Mouse (Mus musculus) yolk sac, embryonic 10.5 days (tissue): ENCODE results near the gene Nup210.
A peak's percentile ranks its signal among the peaks of the same experiment; 100 is the strongest.

Experiments
- DNase-seq: peaks from one replicate; pipeline ENCODE4 v3.0.0-alpha.2; 2017; ENCODE audit warnings: low spot score

The Nup210 gene

DNA sequence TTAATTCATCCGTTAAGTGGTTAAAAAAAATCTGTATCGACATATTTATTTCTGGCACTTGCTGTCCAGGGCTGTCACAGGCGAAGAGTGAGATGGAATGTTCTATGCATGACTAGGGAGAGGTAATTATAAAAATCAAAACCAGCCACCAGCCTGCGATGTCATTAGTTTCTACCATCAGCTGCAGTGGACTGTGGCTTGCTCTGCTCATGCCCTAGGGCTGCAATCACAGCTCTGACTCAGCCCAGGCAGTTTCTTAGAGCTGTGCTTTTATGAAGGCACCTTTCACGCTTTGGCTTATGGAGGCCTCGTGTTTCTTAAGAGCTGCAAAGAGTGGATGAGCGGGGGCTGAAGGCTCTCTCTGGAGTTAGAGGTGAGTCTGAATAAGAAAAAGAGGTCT lies 95.8 kb downstream of the Nup210 start:
- DNase-seq: no peak

GRCm38 (mm10) chr6:91016600-91017230 lies 99.9 kb downstream of the Nup210 start:
- DNase-seq: no peak

GRCm38 (mm10) chr6:91014198-91014958 lies 102.3 kb downstream of the Nup210 start:
- peak; percentile 45 for DNase-seq

DNA sequence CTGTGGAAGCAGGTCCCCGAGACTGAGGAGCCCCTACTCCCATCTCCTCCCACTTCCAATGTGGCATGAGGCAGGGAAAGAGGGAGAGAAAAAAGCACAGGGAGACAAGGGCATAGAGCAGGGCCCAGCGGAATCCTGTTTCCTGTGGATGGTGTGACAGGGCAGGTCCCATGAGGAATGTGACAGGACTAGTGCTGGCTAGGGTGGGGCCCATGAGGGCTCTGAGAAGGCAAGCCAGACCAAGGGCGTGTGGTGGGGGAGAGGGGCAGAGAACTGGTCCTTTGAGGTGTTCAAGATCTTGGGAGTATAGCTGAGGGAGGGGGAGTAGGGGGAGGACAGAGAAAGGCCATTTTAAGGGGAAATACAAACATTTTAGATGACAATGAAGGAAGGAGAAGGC lies 104.2 kb downstream of the Nup210 start:
- DNase-seq: no peak

DNA sequence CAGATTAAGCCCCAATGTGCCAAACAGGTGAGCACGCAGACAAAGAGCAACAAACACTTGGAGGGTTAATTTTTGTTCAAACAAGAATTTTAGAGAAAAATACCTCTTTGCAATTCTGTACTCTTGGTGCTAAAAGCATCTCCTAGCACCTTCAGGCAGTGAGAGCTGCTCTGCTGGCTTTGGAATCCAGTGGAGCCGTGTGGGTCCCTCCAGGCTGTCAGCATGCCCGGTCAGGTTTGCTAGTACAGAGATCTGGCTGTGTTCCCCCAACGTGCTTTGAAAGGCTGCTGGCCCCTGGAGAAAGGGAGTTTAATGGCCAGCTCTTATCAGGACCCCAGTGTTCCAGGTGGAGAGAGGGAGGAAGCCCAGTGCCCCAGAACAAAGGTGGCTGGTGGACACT lies 105.1 kb downstream of the Nup210 start:
- no peak for DNase-seq

DNA sequence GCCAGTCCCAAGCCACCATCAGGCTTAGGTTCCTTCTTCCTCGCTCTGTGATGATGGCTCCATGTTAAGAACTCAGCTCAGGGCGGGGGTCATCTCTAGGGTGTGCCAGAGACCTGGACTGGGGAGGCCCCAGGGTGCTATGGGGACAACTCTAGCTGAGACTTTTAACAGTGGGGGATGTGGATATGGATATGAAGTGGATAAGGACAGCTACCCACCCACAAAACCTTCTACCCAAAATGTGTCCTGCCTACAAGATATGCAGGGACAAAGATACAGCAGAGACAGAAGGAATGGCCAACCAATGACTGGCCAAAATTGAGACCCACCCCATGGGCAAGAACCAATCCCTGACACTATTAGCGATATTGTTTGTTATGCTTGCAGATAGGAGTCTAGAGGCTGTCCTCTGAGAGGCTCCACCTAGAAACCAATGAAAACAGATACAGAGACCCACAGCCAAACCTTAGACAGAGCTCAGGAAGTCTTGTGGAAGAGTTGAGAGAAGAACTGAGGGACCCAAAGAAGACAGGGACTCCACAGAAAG lies 108.3 kb downstream of the Nup210 start:
- no peak for DNase-seq

DNA sequence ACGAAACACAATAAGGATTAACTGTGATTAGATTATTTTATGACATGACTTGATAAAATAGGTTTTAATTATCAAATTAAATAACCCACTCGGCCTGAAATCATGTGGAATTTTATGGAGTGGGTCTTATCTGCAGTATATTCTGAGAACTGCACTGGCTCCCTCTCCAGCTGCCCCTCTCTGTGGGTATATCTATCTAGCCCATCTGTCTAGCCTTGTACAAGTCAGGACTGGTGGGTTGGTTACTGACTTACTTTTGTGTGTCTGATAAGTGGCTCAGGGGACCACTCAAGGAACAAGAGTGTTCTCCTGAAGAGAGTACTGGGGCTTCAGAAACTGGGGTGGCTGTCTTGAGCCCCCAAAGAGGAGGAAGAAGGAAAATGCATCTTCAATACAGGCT lies 109.4 kb downstream of the Nup210 start:
- DNase-seq: no peak

DNA sequence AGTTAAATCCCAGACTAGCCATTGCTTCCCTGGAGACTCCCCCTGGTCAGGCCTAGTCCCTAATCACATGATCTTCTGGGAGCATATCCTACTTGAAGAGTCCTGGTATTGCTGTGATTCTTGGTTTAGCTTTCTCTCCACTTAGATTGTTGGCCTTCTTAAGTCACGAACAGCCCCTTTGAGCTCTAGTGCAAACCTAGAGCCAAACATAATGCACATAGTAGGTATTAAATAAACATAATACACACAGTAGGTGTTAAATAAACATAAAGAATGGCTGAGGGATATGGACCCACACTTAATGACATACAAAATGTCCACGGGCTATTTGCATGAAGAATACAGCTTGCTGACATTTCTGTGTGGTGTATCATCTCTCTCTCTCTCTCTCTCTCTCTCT lies 112.5 kb downstream of the Nup210 start:
- no peak for DNase-seq

GRCm38 (mm10) chr6:91003310-91003995 lies 113.2 kb downstream of the Nup210 start:
- DNase-seq: no peak

- DNase-seq: no peak
Measured at GRCm38 (mm10) chr6:91001566-91001965, 115.1 kb downstream of the Nup210 start.

GRCm38 (mm10) chr6:91000819-91001525 lies 115.7 kb downstream of the Nup210 start:
- peak; percentile 36 for DNase-seq

DNA sequence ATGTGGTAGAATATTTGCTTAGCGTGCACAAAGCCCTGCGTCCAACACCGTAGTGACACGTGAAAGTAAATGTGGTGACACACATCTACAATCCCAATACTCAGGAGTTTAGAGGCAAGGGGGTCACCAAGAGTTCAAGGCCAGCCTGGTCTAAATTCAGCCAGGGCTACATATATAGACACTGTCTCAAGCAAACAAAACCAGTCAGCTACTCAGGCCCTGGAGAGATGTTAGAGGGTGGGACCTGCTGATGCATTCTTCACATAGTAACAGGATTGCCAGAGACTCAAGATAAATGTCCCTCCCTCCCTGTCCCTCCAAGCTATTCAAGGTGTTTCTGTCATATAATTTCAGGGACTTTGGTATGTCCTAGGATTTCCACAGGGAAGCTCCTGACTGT lies 117.5 kb downstream of the Nup210 start:
- no peak for DNase-seq

- DNase-seq: no peak
Measured at GRCm38 (mm10) chr6:90997025-90997424, 119.6 kb downstream of the Nup210 start.

DNA sequence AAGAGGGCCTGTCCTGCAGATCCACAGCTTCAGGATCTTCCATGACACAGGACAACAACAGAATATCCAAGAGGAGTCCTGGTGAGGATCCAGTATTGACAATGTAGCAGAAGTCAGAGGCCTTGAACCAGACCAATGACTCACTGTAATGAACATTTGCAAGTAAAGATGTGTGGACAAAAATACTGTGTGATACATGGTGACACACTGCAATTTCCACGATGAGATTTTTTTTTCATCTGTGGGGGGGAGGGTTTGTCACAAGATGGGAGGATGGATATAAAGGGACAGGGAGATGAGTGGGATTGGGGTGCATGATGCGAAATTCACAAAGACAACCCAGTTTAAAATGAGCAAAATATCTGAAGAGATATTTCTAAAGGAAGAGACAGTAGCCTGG lies 120.4 kb downstream of the Nup210 start:
- no peak for DNase-seq

- DNase-seq: peak; percentile 98
Measured at GRCm38 (mm10) chr6:90988648-90989317, 127.8 kb downstream of the Nup210 start, which contains the start of gene Iqsec1. TSS of gene Iqsec1 (minus strand) at chr6:90988685.

DNA sequence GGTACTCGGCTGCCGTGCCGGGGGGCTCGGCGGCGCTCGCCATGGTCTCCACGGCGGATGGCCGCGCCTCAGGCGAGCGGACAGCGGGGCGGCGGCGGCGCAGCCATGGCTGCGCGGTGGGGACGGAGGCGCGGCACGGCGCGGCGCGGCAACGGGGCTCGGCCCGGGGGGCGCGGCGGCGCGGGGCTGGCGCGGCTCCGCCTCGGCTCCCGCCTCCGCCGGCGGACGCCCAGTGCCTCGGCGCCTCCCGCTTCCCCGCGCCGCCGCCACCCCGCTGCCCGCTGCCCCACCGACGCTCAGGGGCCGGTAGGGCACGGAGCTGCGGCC lies 128.4 kb downstream of the Nup210 start:
- DNase-seq: no peak

GRCm38 (mm10) chr6:90987561-90988298 lies 128.9 kb downstream of the Nup210 start:
- peak; percentile 36 for DNase-seq

DNA sequence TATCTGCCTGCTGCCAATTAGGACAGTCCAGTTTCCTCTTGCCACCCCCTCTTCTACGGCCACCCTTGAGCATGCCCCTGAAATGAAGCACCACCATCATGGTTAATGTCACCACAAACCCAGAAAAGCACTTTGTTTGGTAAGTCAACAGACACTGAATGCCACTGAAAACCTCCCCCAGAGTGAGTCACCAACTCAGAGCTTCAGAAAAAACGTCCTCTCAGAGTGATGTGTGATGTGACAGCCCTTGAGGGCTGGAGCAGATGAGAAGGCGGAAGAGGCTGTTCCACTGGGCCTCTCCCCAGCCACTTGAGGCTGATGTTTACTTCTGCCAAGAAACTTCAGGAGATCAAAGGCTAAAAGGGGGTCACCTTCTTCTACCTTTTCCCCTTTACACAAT lies 132.5 kb downstream of the Nup210 start:
- no peak for DNase-seq

- no peak for DNase-seq
Measured at GRCm38 (mm10) chr6:90974279-90974678, 142.3 kb downstream of the Nup210 start.

GRCm38 (mm10) chr6:90969341-90969871 lies 147.2 kb downstream of the Nup210 start:
- no peak for DNase-seq
